Mouse (Mus musculus) liver, adult 10 weeks (tissue): Measurements from ENCODE around the gene Ifnz. TPM values are rescaled to one million over a fixed set of nuclear protein-coding genes. Genes with fewer than 3 reads are reported as not detected.

Experiments used
- polyA plus RNA-seq: library from polyadenylated mRNA; stranded (reverse); fragments of 350-450 nt; fragmentation: Illumina TruSeq; extraction: RNeasy Lipid Tissue Mini Kit (QIAGEN cat#74804); gene quantifications from one replicate; pipeline ENCODE4 v1.2.3, GENCODE M21; 2014; ENCODE audit warnings: low read depth, low replicate concordance

Gene Ifnz
- polyA plus RNA-seq, result not detected

GRCm38 (mm10) chr4:88781831-88782230 is at the start of gene Ifnz:
Gene Ifnz, plus strand, starts transcription at chr4:88782131.

GRCm38 (mm10) chr4:88754818-88755340 is 27.1 kb upstream of the Ifnz start, which contains the start of gene Gm13271:
Gene Gm13271, plus strand, starts transcription at chr4:88754868.

GRCm38 (mm10) chr4:88759610-88760268 is 22.2 kb upstream of the Ifnz start, which contains the start of gene Gm13283:
Gene Gm13283, plus strand, starts transcription at chr4:88760119.

GRCm38 (mm10) chr4:88773534-88773933 is 8.4 kb upstream of the Ifnz start, which contains the start of gene Gm13290:
Gene Gm13290, plus strand, starts transcription at chr4:88773834.

GRCm38 (mm10) chr4:88776622-88777021 is 5.3 kb upstream of the Ifnz start, which contains the start of gene Gm13289:
Gene Gm13289, plus strand, starts transcription at chr4:88776922.

GRCm38 (mm10) chr4:88779550-88779949 is 2.4 kb upstream of the Ifnz start, which contains the start of gene Gm13272:
Gene Gm13272, plus strand, starts transcription at chr4:88779850.

GRCm38 (mm10) chr4:88785409-88785808 is 3.5 kb downstream of the Ifnz start, which contains the start of gene Gm13276:
Gene Gm13276, plus strand, starts transcription at chr4:88785709.

GRCm38 (mm10) chr4:88788402-88788801 is 6.5 kb downstream of the Ifnz start, which contains the start of gene Gm13277:
Gene Gm13277, plus strand, starts transcription at chr4:88788632.

GRCm38 (mm10) chr4:88791250-88791649 is 9.3 kb downstream of the Ifnz start, which contains the start of gene Gm13278:
Gene Gm13278, plus strand, starts transcription at chr4:88791550.

GRCm38 (mm10) chr4:88793936-88794675 is 12.2 kb downstream of the Ifnz start, which contains the start of gene Gm13275:
Gene Gm13275, plus strand, starts transcription at chr4:88794487.

GRCm38 (mm10) chr4:88797097-88797496 is 15.2 kb downstream of the Ifnz start, which contains the start of gene Gm13279:
Gene Gm13279, plus strand, starts transcription at chr4:88797397.

GRCm38 (mm10) chr4:88799365-88799764 is 17.4 kb downstream of the Ifnz start, which contains the start of gene Gm13285:
Gene Gm13285, plus strand, starts transcription at chr4:88799665.

GRCm38 (mm10) chr4:88802954-88803353 is 21.0 kb downstream of the Ifnz start, which contains the start of gene Gm13287:
Gene Gm13287, plus strand, starts transcription at chr4:88803254.

GRCm38 (mm10) chr4:88805231-88805630 is 23.3 kb downstream of the Ifnz start, which contains the start of gene Gm13288:
Gene Gm13288, plus strand, starts transcription at chr4:88805531.

GRCm38 (mm10) chr4:88815928-88816327 is 34.0 kb downstream of the Ifnz start, which contains the start of gene Ifna7:
Gene Ifna7, plus strand, starts transcription at chr4:88816228.

GRCm38 (mm10) chr4:88819659-88820058 is 37.7 kb downstream of the Ifnz start, which contains the start of gene Ifna11:
Gene Ifna11, plus strand, starts transcription at chr4:88819959.

GRCm38 (mm10) chr4:88827116-88827515 is 45.2 kb downstream of the Ifnz start, which contains the start of gene Ifna6:
Gene Ifna6, plus strand, starts transcription at chr4:88827416.

Other genes with a start within 250 kb of the Ifnz start
- gene Ifna15, start 223.9 kb upstream of the Ifnz start, polyA plus RNA-seq, result not detected
- gene Ifna14, start 210.3 kb upstream of the Ifnz start, polyA plus RNA-seq, result not detected
- gene Ifna9, start 189.7 kb upstream of the Ifnz start, polyA plus RNA-seq, result not detected
- not detected for gene Ifna12, start 178.8 kb upstream of the Ifnz start, polyA plus RNA-seq
- not detected for gene C87499, start 147.7 kb upstream of the Ifnz start, polyA plus RNA-seq
- gene Ifna13, start 137.7 kb upstream of the Ifnz start, polyA plus RNA-seq, result not detected
- gene Ifna16, start 105.2 kb upstream of the Ifnz start, polyA plus RNA-seq, result not detected
- not detected for gene Ifna2, start 98.2 kb upstream of the Ifnz start, polyA plus RNA-seq
- gene Ifnab, start 90.8 kb upstream of the Ifnz start, polyA plus RNA-seq, result not detected
- not detected for gene Gm26566, start 60.3 kb upstream of the Ifnz start, polyA plus RNA-seq
- 58.1 TPM for gene Klhl9, start 59.7 kb upstream of the Ifnz start, polyA plus RNA-seq
- not detected for gene Gm13271, start 27.3 kb upstream of the Ifnz start, polyA plus RNA-seq
- not detected for gene Gm13283, start 22.0 kb upstream of the Ifnz start, polyA plus RNA-seq
- gene Gm13290, start 8.3 kb upstream of the Ifnz start, polyA plus RNA-seq, result not detected
- gene Gm13289, start 5.2 kb upstream of the Ifnz start, polyA plus RNA-seq, result not detected
- gene Gm13272, start 2.3 kb upstream of the Ifnz start, polyA plus RNA-seq, result not detected
- not detected for gene Gm13276, start 3.6 kb downstream of the Ifnz start, polyA plus RNA-seq
- not detected for gene Gm13277, start 6.5 kb downstream of the Ifnz start, polyA plus RNA-seq
- not detected for gene Gm13278, start 9.4 kb downstream of the Ifnz start, polyA plus RNA-seq
- not detected for gene Gm13275, start 12.4 kb downstream of the Ifnz start, polyA plus RNA-seq
- gene Gm13279, start 15.3 kb downstream of the Ifnz start, polyA plus RNA-seq, result not detected
- not detected for gene Gm13285, start 17.5 kb downstream of the Ifnz start, polyA plus RNA-seq
- gene Gm13287, start 21.1 kb downstream of the Ifnz start, polyA plus RNA-seq, result not detected
- gene Gm13288, start 23.4 kb downstream of the Ifnz start, polyA plus RNA-seq, result not detected
- not detected for gene Ifna7, start 34.1 kb downstream of the Ifnz start, polyA plus RNA-seq
- not detected for gene Ifna11, start 37.8 kb downstream of the Ifnz start, polyA plus RNA-seq
- not detected for gene Ifna6, start 45.3 kb downstream of the Ifnz start, polyA plus RNA-seq
- gene Ifna5, start 53.4 kb downstream of the Ifnz start, polyA plus RNA-seq, result not detected
- not detected for gene Ifna4, start 59.7 kb downstream of the Ifnz start, polyA plus RNA-seq
- not detected for gene Ifna1, start 68.0 kb downstream of the Ifnz start, polyA plus RNA-seq
- not detected for gene Ifne, start 98.1 kb downstream of the Ifnz start, polyA plus RNA-seq